Mouse (Mus musculus): ENCODE measurements around the gene Fam19a1.

DNA sequence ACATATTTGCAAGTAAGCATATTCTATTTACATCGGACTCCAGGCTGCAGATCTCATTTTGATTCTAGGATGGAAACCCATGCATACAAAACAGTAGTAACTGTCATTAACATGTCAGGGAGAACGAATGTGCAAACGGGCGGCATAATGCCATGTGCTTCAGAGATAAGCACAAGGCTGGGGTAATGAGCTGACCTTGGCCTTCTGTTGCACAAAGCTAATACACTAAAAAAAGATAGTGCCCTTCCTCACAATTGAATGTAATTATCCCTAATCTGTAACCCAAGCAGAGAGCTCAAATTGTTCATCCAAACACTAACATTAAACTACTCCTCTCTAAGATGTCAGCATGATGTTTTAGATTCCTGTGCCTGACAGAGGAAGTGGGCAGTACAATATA, 173.3 kb downstream of the Fam19a1 start:
- TF ChIP-seq CTCF (IDR thresholded peaks at IDR 0.05; ENCODE audit: low read depth, low read length) (no peak), EP300 (IDR thresholded peaks at IDR 0.05; ENCODE audit: insufficient read depth, low read depth, low read length) (no peak), POLR2A (IDR thresholded peaks at IDR 0.05; ENCODE audit: insufficient read depth, low read length) (no peak)

Measured in ES-Bruce4 (cell line).